Mouse (Mus musculus) spleen, adult 2 months (tissue): Measurements from ENCODE around the gene Atoh8.

Experiments
- CTCF ChIP-seq: fragments of 200-500 bp; IDR thresholded peaks from 2 replicates; pipeline ENCODE4 v1.5.1; 2011; ENCODE audit warnings: mild to moderate bottlenecking, inconsistent platforms; ENCODE audit not compliant: insufficient read depth, insufficient read length, insufficient replicate concordance; ENCODE audit errors: extremely low read depth
- POLR2A ChIP-seq: fragments of 200-500 bp; IDR thresholded peaks from 2 replicates; pipeline ENCODE4 v1.6.1; 2011; ENCODE audit warnings: low read depth, low read length, inconsistent platforms

DNA sequence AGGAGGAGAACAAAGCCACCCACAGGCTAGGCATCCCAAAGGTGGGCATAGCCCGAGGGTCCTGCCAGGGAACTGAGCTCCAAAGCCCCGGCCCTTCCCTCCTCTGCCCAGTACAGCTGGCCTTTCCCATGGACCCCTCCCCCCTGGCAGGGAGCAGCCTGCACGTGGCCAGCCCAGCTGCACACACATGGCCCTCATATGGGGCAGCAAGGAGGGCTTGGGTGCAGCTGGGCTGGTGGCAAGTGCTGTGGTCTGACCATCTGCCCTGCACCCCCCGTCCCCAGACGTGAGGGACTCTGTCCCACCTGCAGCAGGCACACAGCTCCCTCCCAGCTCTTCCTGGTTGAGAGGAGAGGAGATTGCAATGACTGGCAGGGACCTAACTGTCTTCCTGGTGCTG, 4.5 kb downstream of the Atoh8 start:
- no peak for TF ChIP-seq CTCF
- TF ChIP-seq POLR2A: no peak
